In genomic region chr17:12532115-12532514, GRCm38 (mm10) we compare ENCODE assay signal across 9 mouse cellular contexts. TPM values are rescaled to one million over a fixed set of nuclear protein-coding genes. Genes with fewer than 3 reads are reported as not detected.
A peak's percentile ranks its signal among the peaks of the same experiment; 100 is the strongest.
DNase-seq lines count a peak whose midpoint lies in the region; ATAC-seq and TF ChIP-seq lines count a peak whose summit lies in the region.
"Had no signal": no experiment of that assay in that cellular context is flagged by ENCODE, and none has a peak within 500 bp of the region (broad histone marks: within the 10 kb centered on the region; RNA-seq: fewer than 3 reads in every experiment).

No protein-coding gene starts in this region.

- ATAC-seq in hindbrain, embryonic 13.5 days (ENCODE audit: low FRiP score): no peak
- ATAC-seq in midbrain, postnatal 0 days (ENCODE audit: low FRiP score): no peak

- H3K9ac ChIP-seq in hindbrain, embryonic 13.5 days: no peak overlapping the region
- no peak overlapping the region for H3K9ac ChIP-seq in midbrain, postnatal 0 days (replicated peaks; ENCODE audit: low read length, poor library complexity, severe bottlenecking)

- H3K27me3 ChIP-seq in hindbrain, embryonic 10.5 days (ENCODE audit: insufficient read depth, poor library complexity, severe bottlenecking): 0 out of 2 replicates have a peak, but pooled peaks cover 4% of the 10 kb centered on the region
- no peaks in the 10 kb centered on the region for H3K27me3 ChIP-seq in hindbrain, embryonic 13.5 days
- no peaks in the 10 kb centered on the region; the same call in 1 of the 2 replicates for H3K27me3 ChIP-seq in E14TG2a.4 (ENCODE audit: insufficient read depth, low read length)
- no peaks in the 10 kb centered on the region for H3K27me3 ChIP-seq in midbrain, postnatal 0 days (ENCODE audit: insufficient read depth, low read length)

- peak; percentile 52 for DNase-seq in hindbrain, embryonic 10.5 days (ENCODE audit: low spot score)
- peak; percentile 18 to 52 for DNase-seq in adrenal gland, postnatal 4 days (ENCODE audit: low spot score in 2 of 2)
- peak; percentile 69 to 73 for DNase-seq in kidney, postnatal 4 days
- DNase-seq in midbrain, postnatal 0 days (ENCODE audit: low spot score): peak; percentile 36
- DNase-seq in thymus, postnatal 0 days (ENCODE audit: low spot score): peak; percentile 77

- no peak overlapping the region for H3K27ac ChIP-seq in hindbrain, embryonic 10.5 days
- no peak overlapping the region for H3K27ac ChIP-seq in hindbrain, embryonic 13.5 days
- H3K27ac ChIP-seq in embryonic fibroblast, embryonic 13.5 days (ENCODE audit: insufficient read depth, low read length): no peak overlapping the region
- no peak overlapping the region for H3K27ac ChIP-seq in midbrain, postnatal 0 days (ENCODE audit: low read depth, low read length)

- WGBS in hindbrain, embryonic 10.5 days: 36% methylated on average over 5 of the region's 5 CpGs
- WGBS in hindbrain, embryonic 13.5 days: 41% methylated on average over 5 of the region's 5 CpGs
- 46% methylated on average over 5 of the region's 5 CpGs for WGBS in midbrain, postnatal 0 days

- TF ChIP-seq POLR2A in embryonic fibroblast, embryonic 13.5 days (IDR thresholded peaks at IDR 0.05; ENCODE audit: low read depth, low read length): no peak

- no peaks in the 10 kb centered on the region for H3K9me3 ChIP-seq in hindbrain, embryonic 10.5 days
- H3K9me3 ChIP-seq in hindbrain, embryonic 13.5 days: no peaks in the 10 kb centered on the region
- no peaks in the 10 kb centered on the region for H3K9me3 ChIP-seq in E14TG2a.4 (ENCODE audit: low read length)
- no peaks in the 10 kb centered on the region for H3K9me3 ChIP-seq in midbrain, postnatal 0 days (ENCODE audit: low read length)

- H3K4me3 ChIP-seq in hindbrain, embryonic 10.5 days: no peak overlapping the region
- no peak overlapping the region for H3K4me3 ChIP-seq in hindbrain, embryonic 13.5 days
- no peak overlapping the region for H3K4me3 ChIP-seq in E14TG2a.4 (replicated peaks; ENCODE audit: low read length)
- no peak overlapping the region for H3K4me3 ChIP-seq in embryonic fibroblast, embryonic 13.5 days (ENCODE audit: insufficient read depth, low read length)
- no peak overlapping the region for H3K4me3 ChIP-seq in midbrain, postnatal 0 days (ENCODE audit: low read depth, low read length)
- H3K4me3 ChIP-seq: erythroblast, embryonic 14.5 days had no signal

- TF ChIP-seq CTCF in E14TG2a.4 (conservative IDR thresholded peaks at IDR 0.05; ENCODE audit: low read length): peak; percentile 56
- TF ChIP-seq CTCF in embryonic fibroblast, embryonic 13.5 days (IDR thresholded peaks at IDR 0.05; ENCODE audit: borderline replicate concordance, insufficient read depth, low read length): 0 out of 2 replicates have a peak, but pooled peaks have one; percentile 1
- TF ChIP-seq CTCF in midbrain, postnatal 0 days (IDR thresholded peaks at IDR 0.05): peak; percentile 71

- peaks cover 5% of the 10 kb centered on the region; the same call in 1 of the 2 replicates for H3K4me1 ChIP-seq in hindbrain, embryonic 10.5 days (replicated peaks)
- no peaks in the 10 kb centered on the region for H3K4me1 ChIP-seq in hindbrain, embryonic 13.5 days (replicated peaks)
- no peaks in the 10 kb centered on the region for H3K4me1 ChIP-seq in E14TG2a.4 (replicated peaks; ENCODE audit: low read depth, low read length)
- H3K4me1 ChIP-seq in embryonic fibroblast, embryonic 13.5 days (ENCODE audit: control insufficient read depth, insufficient read depth, low read length): no peaks in the 10 kb centered on the region
- H3K4me1 ChIP-seq in midbrain, postnatal 0 days (ENCODE audit: insufficient read depth, low read length): no peaks in the 10 kb centered on the region

- H3K36me3 ChIP-seq in hindbrain, embryonic 10.5 days: no peaks in the 10 kb centered on the region
- H3K36me3 ChIP-seq in hindbrain, embryonic 13.5 days: no peaks in the 10 kb centered on the region
- no peaks in the 10 kb centered on the region for H3K36me3 ChIP-seq in E14TG2a.4 (ENCODE audit: insufficient read depth, low read length)
- H3K36me3 ChIP-seq in midbrain, postnatal 0 days (ENCODE audit: insufficient read depth, low read length): no peaks in the 10 kb centered on the region

- no peak overlapping the region for H3K4me2 ChIP-seq in hindbrain, embryonic 13.5 days
- H3K4me2 ChIP-seq in midbrain, postnatal 0 days (ENCODE audit: low read depth, low read length, poor library complexity, severe bottlenecking): no peak overlapping the region

RNA-seq across cellular contexts. Expression of gene Slc22a3, which starts 24.6 kb away (rescaled TPM):
- polyA plus RNA-seq in hindbrain, embryonic 10.5 days (2016; fragmentation: Nextera tagmentation; extraction: Ambion mirVana): 0.07 TPM in 1 of 2 replicates, not detected in the other
- polyA plus RNA-seq in hindbrain, embryonic 13.5 days (2015; fragmentation: Nextera tagmentation; extraction: Ambion mirVana): 0.66 and 0.87 TPM in 2 replicates
- 1 to 10 TPM in 1 of 2 experiments, under 1 TPM in 1; 0.90 to 1.2 TPM for total RNA-seq in adrenal gland, postnatal 4 days (2021)
- polyA plus RNA-seq in embryonic fibroblast, embryonic 13.5 days (2011; ENCODE audit: insufficient read length, low read depth, missing spikeins): not detected in 2 replicates
- 2.4 and 4.6 TPM in 2 replicates for total RNA-seq in midbrain, postnatal 0 days (2014; rRNA removed)
- polyA plus RNA-seq in midbrain, postnatal 0 days (2015; fragmentation: Nextera tagmentation; extraction: Ambion mirVana): 3.1 and 3.7 TPM in 2 replicates
- polyA plus RNA-seq in thymus, postnatal 0 days (2015; fragmentation: Nextera tagmentation; extraction: Ambion mirVana): 2.9 and 3.1 TPM in 2 replicates
- polyA plus RNA-seq: erythroblast, embryonic 14.5 days had no signal

RNA-seq across cellular contexts. Expression of gene Slc22a2, which starts 51.8 kb away (rescaled TPM):
- polyA plus RNA-seq in hindbrain, embryonic 10.5 days (2016; fragmentation: Nextera tagmentation; extraction: Ambion mirVana): not detected in 2 replicates
- polyA plus RNA-seq in hindbrain, embryonic 13.5 days (2015; fragmentation: Nextera tagmentation; extraction: Ambion mirVana): 0.53 and 0.76 TPM in 2 replicates
- 1 to 10 TPM in 1 of 2 experiments, under 1 TPM in 1; 0.45 to 6.8 TPM for total RNA-seq in adrenal gland, postnatal 4 days (2021)
- not detected in 2 replicates for polyA plus RNA-seq in embryonic fibroblast, embryonic 13.5 days (2011; ENCODE audit: insufficient read length, low read depth, missing spikeins)
- total RNA-seq in midbrain, postnatal 0 days (2014; rRNA removed): 0.44 and 0.66 TPM in 2 replicates
- polyA plus RNA-seq in midbrain, postnatal 0 days (2015; fragmentation: Nextera tagmentation; extraction: Ambion mirVana): 0.72 and 0.83 TPM in 2 replicates
- polyA plus RNA-seq in thymus, postnatal 0 days (2015; fragmentation: Nextera tagmentation; extraction: Ambion mirVana): 0.06 and 0.10 TPM in 2 replicates
- polyA plus RNA-seq: erythroblast, embryonic 14.5 days had no signal

Comparison
In these comparisons a context has a peak if more than half of its experiments do, and no peak if none do; other contexts are left out.
1. CTCF ChIP-seq: peak in every context shown above with its lines; median percentile 71 in midbrain, postnatal 0 days; 56 in E14TG2a.4; 1 in embryonic fibroblast, embryonic 13.5 days.